Mouse (Mus musculus) liver, postnatal 0 days (tissue): ENCODE data around the gene Rab35.

Experiments
- CTCF ChIP-seq: sonication (generic); IDR thresholded peaks from 2 replicates; pipeline ENCODE4 v1.5.1; 2016; ENCODE audit warnings: antibody characterized with exemption, low read depth
- EP300 ChIP-seq: IDR thresholded peaks from 2 replicates; pipeline ENCODE4 v1.6.1; 2016; ENCODE audit warnings: antibody characterized with exemption, low read depth, mild to moderate bottlenecking

DNA sequence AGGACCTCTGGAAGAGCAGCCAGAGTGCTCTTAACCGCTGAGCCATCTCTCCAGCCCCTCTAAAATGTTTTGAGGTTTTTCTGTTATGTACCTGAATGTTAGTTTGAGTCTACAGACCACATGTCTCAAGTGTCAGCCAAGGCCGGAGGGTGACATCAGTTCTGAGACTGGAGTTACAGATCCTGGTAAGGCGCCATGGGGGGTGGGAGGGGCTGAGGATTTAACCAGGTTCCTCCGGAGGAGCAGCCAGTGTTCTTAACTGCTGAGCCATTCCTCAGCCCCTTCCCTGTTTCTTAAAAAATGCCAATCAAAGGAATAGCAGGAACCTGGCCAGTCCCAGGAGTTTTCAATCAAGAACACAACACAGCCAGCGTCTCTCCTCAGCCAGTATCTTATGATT, 1.4 kb upstream of the Rab35 start:
- TF ChIP-seq CTCF (no peak), EP300 (no peak)
